Mouse (Mus musculus) hindbrain, embryonic 13.5 days (tissue): ENCODE data around the gene Tespa1. TPM values are rescaled to one million over a fixed set of nuclear protein-coding genes. Genes with fewer than 3 reads are reported as not detected.
A peak's percentile ranks its signal among the peaks of the same experiment; 100 is the strongest.
"Not testable (repeated sequence)": the region's sequence is repeated elsewhere in the genome, so short reads cannot be mapped to it uniquely, and the experiment has no call there.

Experiments used
- ATAC-seq: fragments of 200-750 bp; cut with Nextera tagmentation; 2 replicates; pipeline ENCODE4 v1.8.0; 2017; ENCODE audit warnings: moderate TSS enrichment; ENCODE audit not compliant: low FRiP score
- H3K27ac ChIP-seq: fragments of 300-500 bp; sonication (generic); 2 replicates; pipeline ENCODE4 v1.5.1; 2015; ENCODE audit warnings: inconsistent platforms, mild to moderate bottlenecking, moderate library complexity
- H3K27me3 ChIP-seq: fragments of 300-500 bp; sonication (generic); 2 replicates; pipeline ENCODE4 v1.6.1; 2015; ENCODE audit warnings: mild to moderate bottlenecking, inconsistent platforms
- H3K36me3 ChIP-seq: fragments of 300-500 bp; sonication (generic); 2 replicates; pipeline ENCODE4 v1.6.1; 2015; ENCODE audit warnings: mild to moderate bottlenecking, inconsistent platforms
- H3K4me1 ChIP-seq: fragments of 300-500 bp; sonication (generic); replicated peaks from 2 replicates; pipeline ENCODE4 v1.6.1; 2015; ENCODE audit warnings: inconsistent platforms
- H3K4me2 ChIP-seq: fragments of 300-500 bp; sonication (generic); 2 replicates; pipeline ENCODE4 v1.6.1; 2015; ENCODE audit warnings: inconsistent platforms, mild to moderate bottlenecking, moderate library complexity
- H3K4me3 ChIP-seq: fragments of 300-500 bp; sonication (generic); 2 replicates; pipeline ENCODE4 v1.5.1; 2015; ENCODE audit warnings: mild to moderate bottlenecking, inconsistent platforms
- H3K9ac ChIP-seq: fragments of 300-500 bp; sonication (generic); 2 replicates; pipeline ENCODE4 v1.6.1; 2015; ENCODE audit warnings: mild to moderate bottlenecking, inconsistent platforms
- H3K9me3 ChIP-seq: fragments of 300-500 bp; sonication (generic); 2 replicates; pipeline ENCODE4 v1.6.1; 2016; ENCODE audit warnings: inconsistent platforms
- WGBS: fragments of 180-500 bp; shearing (Covaris S2); methylation state at CpG from one replicate; pipeline ENCODE4 v1.1.7; 2015; 5-methylcytosine and 5-hydroxymethylcytosine counted together
- polyA plus RNA-seq: library from polyadenylated mRNA; unstranded; fragments of >200 nt; fragmentation: Nextera tagmentation; extraction: Ambion mirVana; gene quantifications from 2 replicates; pipeline ENCODE4 v1.2.1, GENCODE M21; 2015

Gene Tespa1
- not detected in 2 replicates for polyA plus RNA-seq

GRCm38 (mm10) chr10:130322637-130323036, at the start of gene Tespa1:
Gene Tespa1 (plus strand): TSS chr10:130322870.
- no peak within 1 kb of the TSS for H3K4me2 ChIP-seq
- H3K27ac ChIP-seq: no peak within 1 kb of the TSS
- WGBS: 91% methylated on average over 5 of the region's 5 CpGs
- H3K9me3 ChIP-seq: no peaks in the 10 kb centered on the region
- no peaks in the 10 kb centered on the region for H3K27me3 ChIP-seq
- H3K4me1 ChIP-seq: no peaks in the 10 kb centered on the region
- ATAC-seq: no peak
- H3K4me3 ChIP-seq: no peak within 1 kb of the TSS
- no peaks in the 10 kb centered on the region for H3K36me3 ChIP-seq
- H3K9ac ChIP-seq: no peak within 1 kb of the TSS

- no peaks in the 10 kb centered on the region for H3K36me3 ChIP-seq
These were observed 46.9 kb upstream of the Tespa1 start for GRCm38 (mm10) chr10:130275759-130276158.

GRCm38 (mm10) chr10:130276496-130276895, 46.2 kb upstream of the Tespa1 start:
- no peak overlapping the region for H3K9ac ChIP-seq
- H3K4me3 ChIP-seq: no peak overlapping the region
- no peak overlapping the region for H3K4me2 ChIP-seq
- 61% methylated on average over 2 of the region's 2 CpGs for WGBS
- no peak for ATAC-seq
- H3K4me1 ChIP-seq: peaks cover 7% of the 10 kb centered on the region
- H3K9me3 ChIP-seq: no peaks in the 10 kb centered on the region
- no peaks in the 10 kb centered on the region for H3K36me3 ChIP-seq
- H3K27ac ChIP-seq: no peak overlapping the region
- no peaks in the 10 kb centered on the region for H3K27me3 ChIP-seq

More at GRCm38 (mm10) chr10:130275759-130276158, 46.9 kb upstream of the Tespa1 start:
- Histone ChIP-seq H3K9ac (no peak overlapping the region), H3K4me2 (no peak overlapping the region), H3K27me3 (no peaks in the 10 kb centered on the region), H3K4me1 (peaks cover 7% of the 10 kb centered on the region), H3K4me3 (no peak overlapping the region), H3K27ac (no peak overlapping the region), H3K9me3 (no peaks in the 10 kb centered on the region)
- WGBS: 62% methylated on average over 2 of the region's 2 CpGs
- ATAC-seq: no peak

- H3K4me2 ChIP-seq: peak within 1 kb of the TSS; percentile 36; the same call in 1 of the 2 replicates
- H3K9me3 ChIP-seq: no peaks in the 10 kb centered on the region
- H3K27ac ChIP-seq: no peak within 1 kb of the TSS
- peak; percentile 66 for ATAC-seq
- 0% methylated on average over 7 of the region's 7 CpGs for WGBS
- H3K27me3 ChIP-seq: no peaks in the 10 kb centered on the region
- no peak within 1 kb of the TSS for H3K9ac ChIP-seq
- peaks cover 14% of the 10 kb centered on the region for H3K4me1 ChIP-seq
- no peaks in the 10 kb centered on the region for H3K36me3 ChIP-seq
- no peak within 1 kb of the TSS for H3K4me3 ChIP-seq
These were observed 42.6 kb upstream of the Tespa1 start, which contains the start of gene Neurod4 for GRCm38 (mm10) chr10:130280066-130280465. Gene Neurod4 (minus strand): TSS chr10:130280240.

- ATAC-seq: peak; percentile 79
- H3K4me1 ChIP-seq: peaks cover 14% of the 10 kb centered on the region
- no peak overlapping the region for H3K27ac ChIP-seq
- no peak overlapping the region for H3K4me3 ChIP-seq
- H3K4me2 ChIP-seq: no peak overlapping the region
- WGBS: 4% methylated on average over 1 of the region's 1 CpGs
- no peak overlapping the region for H3K9ac ChIP-seq
- no peaks in the 10 kb centered on the region for H3K9me3 ChIP-seq
- H3K36me3 ChIP-seq: no peaks in the 10 kb centered on the region
- H3K27me3 ChIP-seq: no peaks in the 10 kb centered on the region
These were observed 40.7 kb upstream of the Tespa1 start for GRCm38 (mm10) chr10:130281982-130282449.

- Histone ChIP-seq H3K4me1 (peaks cover 1% of the 10 kb centered on the region), H3K27ac (no peak overlapping the region), H3K4me3 (no peak overlapping the region), H3K4me2 (no peak overlapping the region), H3K36me3 (no peaks in the 10 kb centered on the region), H3K9me3 (no peaks in the 10 kb centered on the region), H3K27me3 (no peaks in the 10 kb centered on the region), H3K9ac (no peak overlapping the region)
- 63% methylated on average over 1 of the region's 1 CpGs for WGBS
- no peak for ATAC-seq
These were observed 35.5 kb upstream of the Tespa1 start for GRCm38 (mm10) chr10:130287201-130287600.

GRCm38 (mm10) chr10:130288007-130288406, 34.7 kb upstream of the Tespa1 start:
- 39% methylated on average over 3 of the region's 3 CpGs for WGBS
- no peak for ATAC-seq
- Histone ChIP-seq H3K4me3 (no peak overlapping the region), H3K9me3 (no peaks in the 10 kb centered on the region), H3K4me2 (no peak overlapping the region), H3K4me1 (no peaks in the 10 kb centered on the region), H3K27ac (no peak overlapping the region), H3K36me3 (no peaks in the 10 kb centered on the region), H3K27me3 (no peaks in the 10 kb centered on the region), H3K9ac (no peak overlapping the region)

GRCm38 (mm10) chr10:130293741-130294408, 28.8 kb upstream of the Tespa1 start:
- H3K4me3 ChIP-seq: no peak overlapping the region
- no peaks in the 10 kb centered on the region for H3K27me3 ChIP-seq
- H3K9me3 ChIP-seq: no peaks in the 10 kb centered on the region
- no peak overlapping the region for H3K27ac ChIP-seq
- peak; percentile 69; the same call in 1 of the 2 replicates for ATAC-seq
- no peaks in the 10 kb centered on the region for H3K36me3 ChIP-seq
- no peak overlapping the region for H3K4me2 ChIP-seq
- H3K9ac ChIP-seq: no peak overlapping the region
- 4% methylated on average over 3 of the region's 3 CpGs for WGBS
- H3K4me1 ChIP-seq: peaks cover 7% of the 10 kb centered on the region

GRCm38 (mm10) chr10:130298748-130299147, 23.9 kb upstream of the Tespa1 start:
- H3K36me3 ChIP-seq, H3K4me2 ChIP-seq, H3K4me1 ChIP-seq, H3K27ac ChIP-seq, H3K4me3 ChIP-seq, H3K27me3 ChIP-seq, H3K9ac ChIP-seq, H3K9me3 ChIP-seq, ATAC-seq: not testable (repeated sequence)
- 15% methylated on average over 4 of the region's 4 CpGs for WGBS

- H3K4me1 ChIP-seq, H3K27ac ChIP-seq, H3K4me2 ChIP-seq, H3K4me3 ChIP-seq, ATAC-seq, H3K36me3 ChIP-seq, H3K9me3 ChIP-seq, H3K27me3 ChIP-seq, H3K9ac ChIP-seq: not testable (repeated sequence)
- 87% methylated on average over 4 of the region's 5 CpGs for WGBS
These were observed 18.5 kb upstream of the Tespa1 start for GRCm38 (mm10) chr10:130304138-130304537.

- Histone ChIP-seq H3K4me3 (no peak overlapping the region), H3K27ac (no peak overlapping the region), H3K4me2 (no peak overlapping the region), H3K4me1 (no peaks in the 10 kb centered on the region), H3K36me3 (no peaks in the 10 kb centered on the region), H3K9ac (no peak overlapping the region), H3K9me3 (no peaks in the 10 kb centered on the region), H3K27me3 (no peaks in the 10 kb centered on the region)
- ATAC-seq: no peak
- 93% methylated on average over 2 of the region's 2 CpGs for WGBS
These were observed 11.0 kb upstream of the Tespa1 start for GRCm38 (mm10) chr10:130311534-130312227.

- Histone ChIP-seq H3K27me3 (no peaks in the 10 kb centered on the region), H3K4me3 (no peak overlapping the region), H3K4me2 (no peak overlapping the region), H3K4me1 (no peaks in the 10 kb centered on the region), H3K9ac (no peak overlapping the region), H3K9me3 (no peaks in the 10 kb centered on the region), H3K27ac (no peak overlapping the region), H3K36me3 (no peaks in the 10 kb centered on the region)
- no peak for ATAC-seq
- WGBS: 82% methylated on average over 1 of the region's 1 CpGs
These were observed 9.1 kb upstream of the Tespa1 start for GRCm38 (mm10) chr10:130313531-130313930.
